Mouse (Mus musculus): ENCODE measurements at regions not wholly inside any gene's neighbourhood (a gene's known extent, or its start where the extent isn't known, plus 50 kb on each side); places are given as distances from the start of the nearest gene placed in this dataset.

- no peak for DNase-seq (ENCODE audit: low spot score in 2 of 2)
Measured at GRCm38 (mm10) chr3:34231593-34232328, 150.6 kb upstream of the Dnajc19 start.

DNA sequence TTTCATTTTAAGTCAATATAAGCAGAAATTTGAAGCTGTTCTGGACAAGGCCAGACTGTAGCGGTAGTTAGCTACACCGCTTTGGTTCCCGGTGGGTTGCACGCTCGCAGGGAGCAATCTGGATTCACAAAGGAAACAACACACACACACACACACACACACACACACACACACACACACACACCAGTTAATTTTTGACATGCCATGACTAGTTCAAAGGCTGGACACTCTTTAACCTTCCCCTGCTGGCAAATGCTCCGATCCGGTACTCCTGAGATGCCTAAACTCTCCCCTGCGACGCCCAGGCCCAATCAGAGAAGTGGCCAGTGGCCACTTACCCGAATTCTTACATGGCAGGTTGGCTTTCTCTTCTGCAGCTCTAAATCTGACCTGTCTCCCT lies 141.2 kb upstream of the Dnajc19 start:
- no peak for DNase-seq (ENCODE audit: low spot score in 2 of 2)

- DNase-seq (ENCODE audit: low spot score in 2 of 2) = no peak
Measured at GRCm38 (mm10) chr3:34219741-34220310, 138.7 kb upstream of the Dnajc19 start.

DNA sequence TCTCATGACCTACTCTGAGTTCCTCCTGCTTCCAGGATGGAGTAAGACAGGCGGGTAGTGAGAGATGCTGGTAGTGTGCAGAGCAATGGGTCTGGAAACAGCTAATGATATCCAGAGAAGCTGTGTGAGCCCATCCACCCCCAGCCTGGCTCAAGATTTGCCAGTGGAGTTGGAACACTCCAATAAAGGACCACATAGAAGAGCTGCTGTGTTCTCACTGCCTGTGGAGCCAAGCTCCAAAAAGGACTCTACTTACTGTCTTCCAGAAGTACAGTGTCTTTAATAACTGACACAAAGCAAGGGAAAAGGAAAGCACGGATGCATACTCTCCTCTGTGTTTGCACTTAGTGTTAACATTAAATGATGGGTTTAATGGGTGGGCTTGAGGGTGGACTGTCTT lies 138.0 kb upstream of the Dnajc19 start:
- no peak for DNase-seq (ENCODE audit: low spot score in 2 of 2)

DNA sequence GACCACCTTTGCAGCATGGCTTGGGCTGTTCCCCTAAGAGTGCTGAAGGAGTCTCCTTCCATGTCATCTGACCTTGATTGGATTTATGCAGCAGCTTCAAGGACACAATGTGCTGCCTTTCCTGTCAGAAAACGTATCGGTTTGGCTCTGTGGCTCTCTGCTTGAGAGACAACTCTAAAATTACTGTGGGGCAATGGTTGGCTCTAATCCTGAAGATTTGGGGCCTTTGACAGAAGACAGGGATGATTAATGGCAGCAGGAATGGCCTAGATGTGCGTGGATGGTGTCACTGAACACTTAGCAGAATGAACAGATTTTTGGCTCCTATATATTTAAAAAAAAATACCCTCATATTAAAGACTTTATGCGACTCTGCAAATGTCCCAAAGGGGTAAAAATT lies 136.8 kb upstream of the Dnajc19 start:
- no peak for DNase-seq (ENCODE audit: low spot score in 2 of 2)

DNA sequence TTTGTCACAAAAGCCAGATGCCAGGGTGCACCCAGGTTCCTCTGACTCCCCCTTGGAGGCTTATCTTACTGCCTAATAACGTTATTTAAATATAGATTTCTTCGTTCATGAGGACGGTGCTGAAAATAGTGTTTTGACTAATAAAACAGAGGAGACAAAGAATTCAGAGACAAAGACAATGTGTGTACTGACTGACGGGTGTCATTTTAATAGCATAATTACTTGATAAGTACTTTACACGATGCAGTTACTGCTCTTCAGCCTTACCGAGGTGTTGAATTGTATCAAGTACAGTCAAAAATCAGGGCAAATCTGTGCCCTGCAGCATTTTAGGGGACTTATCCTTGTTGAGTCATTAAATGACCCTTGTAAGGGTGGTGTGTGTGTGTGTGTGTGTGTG lies 133.1 kb upstream of the Dnajc19 start:
- DNase-seq (ENCODE audit: low spot score in 2 of 2) = no peak

GRCm38 (mm10) chr3:34206454-34206853 lies 125.3 kb upstream of the Dnajc19 start:
- no peak for DNase-seq (ENCODE audit: low spot score in 2 of 2)

DNA sequence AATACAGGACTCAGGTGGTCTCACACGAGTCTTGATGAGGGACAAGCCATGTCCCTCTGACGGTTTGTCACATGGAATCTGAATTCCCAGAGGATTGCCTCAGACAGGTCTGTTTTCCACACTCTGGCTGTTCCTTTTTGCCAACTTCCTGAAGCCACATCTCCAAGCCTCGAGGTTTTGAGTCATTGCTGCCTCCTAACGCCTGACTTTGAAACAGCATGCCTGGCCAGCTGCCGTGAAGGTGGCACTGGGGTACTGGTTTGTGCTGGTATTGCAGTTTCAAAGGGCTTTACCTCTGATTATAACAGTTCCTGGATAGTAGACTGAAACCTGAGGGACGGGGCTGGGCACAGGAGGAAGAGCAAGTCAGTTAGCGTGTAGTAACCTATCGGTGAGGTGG lies 117.1 kb upstream of the Dnajc19 start:
- DNase-seq (ENCODE audit: low spot score in 2 of 2) = peak; percentile 34 to 46

GRCm38 (mm10) chr3:34197163-34197455 lies 116.0 kb upstream of the Dnajc19 start:
- no peak for DNase-seq (ENCODE audit: low spot score in 2 of 2)

GRCm38 (mm10) chr3:34196451-34197162 lies 115.5 kb upstream of the Dnajc19 start:
- DNase-seq (ENCODE audit: low spot score in 2 of 2) = no peak

GRCm38 (mm10) chr3:34195729-34196450 lies 114.8 kb upstream of the Dnajc19 start:
- no peak for DNase-seq (ENCODE audit: low spot score in 2 of 2)

GRCm38 (mm10) chr3:34173416-34174097 lies 92.4 kb upstream of the Dnajc19 start:
- DNase-seq (ENCODE audit: low spot score in 2 of 2) = no peak

DNA sequence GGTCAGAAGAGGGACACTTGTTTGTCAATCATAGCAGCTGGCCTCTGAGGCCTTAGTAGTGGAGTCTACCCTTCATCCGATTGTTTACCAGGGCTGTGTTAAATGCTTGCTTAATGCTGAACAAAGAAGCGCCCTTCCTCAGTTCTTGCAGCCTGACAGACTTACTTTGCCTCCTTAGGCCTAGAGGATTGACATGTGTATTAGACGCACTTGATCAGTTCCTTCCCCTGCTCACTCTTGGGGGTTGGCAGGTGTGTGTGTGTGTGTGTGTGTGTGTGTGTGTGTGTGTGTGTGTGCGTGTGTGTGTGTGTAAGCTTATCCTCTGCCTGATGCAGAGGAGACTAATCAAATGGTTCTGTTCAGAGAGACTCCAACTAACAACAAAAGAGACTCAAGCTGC lies 91.8 kb upstream of the Dnajc19 start:
- no peak for DNase-seq (ENCODE audit: low spot score in 2 of 2)

DNA sequence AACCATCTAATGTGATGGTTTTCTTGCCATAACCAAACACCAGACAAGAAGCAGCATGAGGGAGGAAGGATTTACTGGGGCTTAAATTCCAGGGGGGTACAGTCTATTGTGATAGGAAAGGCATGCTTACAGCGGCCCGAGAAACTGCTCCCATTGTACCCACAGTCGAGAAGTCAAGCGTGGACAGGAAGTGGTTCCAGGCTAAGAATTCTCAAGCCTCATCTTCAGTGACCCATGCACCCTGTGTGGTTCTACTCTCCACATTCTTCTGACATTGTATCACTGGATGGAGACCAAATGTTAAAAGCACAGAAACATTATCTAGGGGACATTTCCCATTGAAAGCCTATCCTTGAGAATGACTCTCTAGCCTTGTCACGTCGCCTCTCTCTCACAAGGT lies 90.8 kb upstream of the Dnajc19 start:
- DNase-seq (ENCODE audit: low spot score in 2 of 2) = no peak

- no peak for DNase-seq (ENCODE audit: low spot score in 2 of 2)
Measured at GRCm38 (mm10) chr3:34168087-34168486, 87.0 kb upstream of the Dnajc19 start.

- DNase-seq (ENCODE audit: low spot score in 2 of 2) = no peak
Measured at GRCm38 (mm10) chr3:34150036-34150435, 68.9 kb upstream of the Dnajc19 start.

DNA sequence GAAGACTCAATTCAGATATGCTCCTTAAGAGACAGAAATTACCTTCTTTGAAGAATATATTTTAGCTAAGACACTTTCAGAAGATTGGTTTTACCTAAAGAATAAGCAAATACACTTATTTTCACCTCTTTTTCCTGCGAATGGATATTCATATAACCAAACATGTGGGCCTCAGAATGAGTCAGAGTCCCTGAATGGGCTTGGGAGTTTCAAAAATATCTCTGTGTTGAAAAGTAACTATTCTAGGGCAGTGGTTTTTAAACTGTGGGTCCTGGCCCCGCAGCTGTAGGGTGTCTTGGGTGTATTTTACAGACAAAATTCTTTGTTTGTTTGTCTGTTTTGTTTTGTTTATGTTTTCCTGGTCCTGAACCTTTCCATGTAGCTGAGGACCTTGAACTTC lies 62.5 kb upstream of the Dnajc19 start:
- DNase-seq (ENCODE audit: low spot score in 2 of 2) = no peak

- DNase-seq (ENCODE audit: low spot score in 2 of 2) = no peak
Measured at GRCm38 (mm10) chr3:34139227-34139626, 58.1 kb upstream of the Dnajc19 start.

- no peak for DNase-seq (ENCODE audit: low spot score in 2 of 2)
Measured at GRCm38 (mm10) chr3:34137984-34138383, 56.9 kb upstream of the Dnajc19 start.

DNA sequence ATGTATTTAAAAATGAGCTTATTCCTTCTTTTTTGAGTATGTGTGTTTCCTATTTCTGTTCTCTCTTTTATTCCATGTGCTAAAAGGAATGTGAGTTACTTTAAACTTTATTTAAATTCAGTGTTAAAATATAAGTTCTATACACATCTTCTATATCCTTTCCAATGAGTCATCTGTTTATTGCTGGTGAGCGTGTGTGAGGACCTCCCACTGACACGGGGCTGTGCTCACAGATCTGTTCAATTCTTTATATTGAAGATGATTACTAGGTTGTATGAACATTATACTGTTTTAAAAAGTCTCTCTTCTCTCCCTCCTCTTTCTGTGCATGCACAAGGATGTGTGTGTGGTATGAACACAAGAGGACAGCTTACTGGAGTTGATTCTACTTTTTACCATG lies 55.3 kb upstream of the Dnajc19 start:
- no peak for DNase-seq (ENCODE audit: low spot score in 2 of 2)
